Mouse (Mus musculus) midbrain, postnatal 0 days (tissue): ENCODE data around the gene Panx1. TPM values are rescaled to one million over a fixed set of nuclear protein-coding genes. Genes with fewer than 3 reads are reported as not detected.

Experiments used
- ATAC-seq: fragments of 200-750 bp; cut with Nextera tagmentation; 2 replicates; pipeline ENCODE4 v1.8.0; 2017; ENCODE audit warnings: moderate number of reproducible peaks, mild to moderate bottlenecking, moderate TSS enrichment, moderate library complexity; ENCODE audit not compliant: low FRiP score
- DNase-seq: peaks from one replicate; pipeline ENCODE4 v3.0.0-alpha.2; 2015; ENCODE audit warnings: low spot score
- H3K27ac ChIP-seq: fragments of 300-500 bp; sonication (generic); 2 replicates; pipeline ENCODE4 v1.5.1; 2014; ENCODE audit warnings: low read depth, mild to moderate bottlenecking, low read length, mixed read lengths
- H3K27me3 ChIP-seq: fragments of 300-500 bp; sonication (generic); 2 replicates; pipeline ENCODE4 v1.6.1; 2014; ENCODE audit warnings: low read length, control low read depth, mixed read lengths; ENCODE audit not compliant: insufficient read depth
- H3K36me3 ChIP-seq: fragments of 300-500 bp; sonication (generic); 2 replicates; pipeline ENCODE4 v1.6.1; 2014; ENCODE audit warnings: low read length, control low read depth, mixed read lengths; ENCODE audit not compliant: insufficient read depth
- H3K4me1 ChIP-seq: fragments of 300-500 bp; sonication (generic); 2 replicates; pipeline ENCODE4 v1.6.1; 2014; ENCODE audit warnings: mild to moderate bottlenecking, control low read depth, antibody characterized with exemption, low read length, mixed read lengths; ENCODE audit not compliant: insufficient read depth
- H3K4me2 ChIP-seq: fragments of 300-500 bp; sonication (generic); 2 replicates; pipeline ENCODE4 v1.6.1; 2014; ENCODE audit warnings: low read depth, mild to moderate bottlenecking, low read length, mixed read lengths; ENCODE audit not compliant: poor library complexity, severe bottlenecking
- H3K4me3 ChIP-seq: fragments of 300-500 bp; sonication (generic); 2 replicates; pipeline ENCODE4 v1.5.1; 2014; ENCODE audit warnings: low read depth, mild to moderate bottlenecking, low read length, moderate library complexity
- H3K9ac ChIP-seq: fragments of 300-500 bp; sonication (generic); replicated peaks from 2 replicates; pipeline ENCODE4 v1.6.1; 2014; ENCODE audit warnings: mild to moderate bottlenecking, low read length, moderate library complexity, mixed read lengths; ENCODE audit not compliant: poor library complexity, severe bottlenecking
- H3K9me3 ChIP-seq: fragments of 300-500 bp; sonication (generic); 2 replicates; pipeline ENCODE4 v1.6.1; 2016; ENCODE audit warnings: low read length, control low read depth
- CTCF ChIP-seq: IDR thresholded peaks from 2 replicates; pipeline ENCODE4 v1.5.1; 2016; ENCODE audit warnings: antibody characterized with exemption, mild to moderate bottlenecking
- WGBS: fragments of 180-500 bp; shearing (Covaris S2); extraction: QIAGEN DNeasy Blood & Tissue Kit; methylation state at CpG from one replicate; pipeline ENCODE4 v1.1.7; 2014; 5-methylcytosine and 5-hydroxymethylcytosine counted together
- polyA plus RNA-seq: library from polyadenylated mRNA; unstranded; fragments of >200 nt; fragmentation: Nextera tagmentation; extraction: Ambion mirVana; gene quantifications from 2 replicates; pipeline ENCODE4 v1.2.1, GENCODE M21; 2015
- total RNA-seq: library from RNA; depleted of rRNA; stranded (reverse); fragments of >200 nt; gene quantifications from 2 replicates; pipeline ENCODE4 v1.2.3, GENCODE M21; 2014

The Panx1 gene
- total and polyA plus RNA-seq, 2 experiments from 2014 or later = 136 to 157 TPM

GRCm38 (mm10) chr9:14973762-14974161, 71.5 kb downstream of the Panx1 start:
- H3K4me2 ChIP-seq = no peak overlapping the region
- H3K4me3 ChIP-seq = no peak overlapping the region
- H3K9ac ChIP-seq = no peak overlapping the region
- no peaks in the 10 kb centered on the region for H3K4me1 ChIP-seq
- H3K27ac ChIP-seq = no peak overlapping the region
- no peaks in the 10 kb centered on the region for H3K9me3 ChIP-seq
- WGBS = 87% methylated on average over 7 of the region's 7 CpGs
- H3K27me3 ChIP-seq = no peaks in the 10 kb centered on the region
- TF ChIP-seq CTCF = no peak
- H3K36me3 ChIP-seq = no peaks in the 10 kb centered on the region
- ATAC-seq = no peak
- no peak for DNase-seq

- Histone ChIP-seq H3K4me3 (no peak overlapping the region), H3K4me1 (no peaks in the 10 kb centered on the region), H3K36me3 (no peaks in the 10 kb centered on the region), H3K9me3 (no peaks in the 10 kb centered on the region), H3K27ac (no peak overlapping the region), H3K4me2 (no peak overlapping the region), H3K27me3 (no peaks in the 10 kb centered on the region), H3K9ac (no peak overlapping the region)
- no peak for ATAC-seq
- 85% methylated on average over 3 of the region's 3 CpGs for WGBS
- TF ChIP-seq CTCF = no peak
- DNase-seq = no peak
Observed at GRCm38 (mm10) chr9:14970805-14971525, 74.3 kb downstream of the Panx1 start.

GRCm38 (mm10) chr9:14970211-14970610, 75.1 kb downstream of the Panx1 start:
- Histone ChIP-seq H3K27ac (no peak overlapping the region), H3K36me3 (no peaks in the 10 kb centered on the region), H3K4me1 (no peaks in the 10 kb centered on the region), H3K4me3 (no peak overlapping the region), H3K9me3 (no peaks in the 10 kb centered on the region), H3K9ac (no peak overlapping the region), H3K27me3 (no peaks in the 10 kb centered on the region), H3K4me2 (no peak overlapping the region)
- no peak for TF ChIP-seq CTCF
- WGBS = 80% methylated on average over 4 of the region's 4 CpGs
- no peak for DNase-seq
- ATAC-seq = no peak

- Histone ChIP-seq H3K4me3 (no peak overlapping the region), H3K4me1 (no peaks in the 10 kb centered on the region), H3K36me3 (no peaks in the 10 kb centered on the region), H3K27ac (no peak overlapping the region), H3K9me3 (no peaks in the 10 kb centered on the region), H3K4me2 (no peak overlapping the region), H3K9ac (no peak overlapping the region), H3K27me3 (no peaks in the 10 kb centered on the region)
- 94% methylated on average over 1 of the region's 1 CpGs for WGBS
- ATAC-seq (no peak), DNase-seq (no peak)
- TF ChIP-seq CTCF = no peak
Observed at GRCm38 (mm10) chr9:14967598-14967997, 77.7 kb downstream of the Panx1 start.

- no peaks in the 10 kb centered on the region for H3K27me3 ChIP-seq
- 48% methylated on average over 4 of the region's 4 CpGs for WGBS
- ATAC-seq = no peak
- H3K9ac ChIP-seq = no peak overlapping the region
- H3K4me2 ChIP-seq = no peak overlapping the region
- DNase-seq = no peak
- no peaks in the 10 kb centered on the region for H3K36me3 ChIP-seq
- H3K9me3 ChIP-seq = no peaks in the 10 kb centered on the region
- no peaks in the 10 kb centered on the region for H3K4me1 ChIP-seq
- no peak for TF ChIP-seq CTCF
- no peak overlapping the region for H3K27ac ChIP-seq
- H3K4me3 ChIP-seq = no peak overlapping the region
Observed at GRCm38 (mm10) chr9:14966787-14967186, 78.5 kb downstream of the Panx1 start.

GRCm38 (mm10) chr9:14965368-14965767, 79.9 kb downstream of the Panx1 start:
- Histone ChIP-seq H3K4me3 (no peak overlapping the region), H3K36me3 (no peaks in the 10 kb centered on the region), H3K9ac (no peak overlapping the region), H3K4me1 (no peaks in the 10 kb centered on the region), H3K4me2 (no peak overlapping the region), H3K27ac (no peak overlapping the region), H3K27me3 (no peaks in the 10 kb centered on the region), H3K9me3 (no peaks in the 10 kb centered on the region)
- no peak for DNase-seq
- no peak for TF ChIP-seq CTCF
- ATAC-seq = no peak
